Comparison of ENCODE assay signal across 8 mouse cellular contexts in genomic region chrX:13242320-13243096, GRCm38 (mm10). TPM values are rescaled to one million over a fixed set of nuclear protein-coding genes. Genes with fewer than 3 reads are reported as not detected.
DNase-seq lines count a peak whose midpoint lies in the region; ATAC-seq and TF ChIP-seq lines count a peak whose summit lies in the region.

No protein-coding gene starts in this region.

- H3K4me1 ChIP-seq in hindbrain, embryonic 16.5 days (ENCODE audit: control insufficient read depth, insufficient read depth, low read depth, low read length), result no peaks in the 10 kb centered on the region; the same call in 1 of the 2 replicates

- H3K27me3 ChIP-seq in hindbrain, embryonic 16.5 days (replicated peaks; ENCODE audit: control insufficient read depth, insufficient read depth, low read length), result no peaks in the 10 kb centered on the region; the same call in 1 of the 2 replicates

- peak; percentile 96 for ATAC-seq in hindbrain, embryonic 16.5 days

- 20% methylated on average over 24 of the region's 24 CpGs for WGBS in hindbrain, embryonic 16.5 days
- 25% methylated on average over 23 of the region's 24 CpGs for WGBS in macrophage (ENCODE audit: missing documents)

- H3K4me3 ChIP-seq in hindbrain, embryonic 16.5 days (ENCODE audit: low read length), result peak overlapping the region; percentile 40
- H3K4me3 ChIP-seq in left cerebral cortex, adult 2 months, result peak overlapping the region; percentile 46
- H3K4me3 ChIP-seq in macrophage (ENCODE audit: inconsistent target), result peak overlapping the region; percentile 40

- peak overlapping the region; percentile 55 for H3K4me2 ChIP-seq in hindbrain, embryonic 16.5 days (ENCODE audit: low read length)

- H3K9ac ChIP-seq in hindbrain, embryonic 16.5 days (ENCODE audit: low read depth, low read length), result peak overlapping the region; percentile 62

- intact Hi-C loops in left cerebral cortex, adult 2 months (cut with DNase I), result loop anchor here (1.0 to 5.0 kb wide), 3 partner anchors 38 to 218 kb away; partner anchors contain the start of gene Ddx3x

- peak; percentile 88 for DNase-seq in R1 (ENCODE audit: low read depth, low spot score)
- peak; percentile 49 to 74 for DNase-seq in cerebellum, postnatal 4 days (ENCODE audit: low spot score in 2 of 2)
- DNase-seq in gastrocnemius, adult 18-20 months (ENCODE audit: low spot score), result peak; percentile 82
- DNase-seq in left cerebral cortex, adult 2 months (ENCODE audit: extremely low spot score in 1 of 2, low spot score in 2 of 2), result peak; percentile 55 to 75
- peak; percentile 56 to 74 for DNase-seq in right cerebral cortex, adult 2 months (ENCODE audit: low spot score in 2 of 2)
- DNase-seq in urinary bladder, postnatal 10 days (ENCODE audit: low spot score), result peak; percentile 20

- H3K9me3 ChIP-seq in hindbrain, embryonic 16.5 days (ENCODE audit: control insufficient read depth, low read length), result no peaks in the 10 kb centered on the region

- H3K27ac ChIP-seq in hindbrain, embryonic 16.5 days (ENCODE audit: low read depth, low read length), result peak overlapping the region; percentile 95
- peak overlapping the region; percentile 84 for H3K27ac ChIP-seq in left cerebral cortex, adult 2 months
- peak overlapping the region; percentile 83 for H3K27ac ChIP-seq in macrophage

- no peaks in the 10 kb centered on the region for H3K36me3 ChIP-seq in hindbrain, embryonic 16.5 days (ENCODE audit: control insufficient read depth, insufficient read depth, low read length)
- H3K36me3 ChIP-seq in macrophage (ENCODE audit: inconsistent target), result no peaks in the 10 kb centered on the region

- no peaks in the 10 kb centered on the region for H3K79me2 ChIP-seq in macrophage (ENCODE audit: inconsistent target)

- no peak for TF ChIP-seq CTCF in left cerebral cortex, adult 2 months (IDR thresholded peaks at IDR 0.05)

RNA-seq across cellular contexts. Expression of gene Ddx3x, which starts 38.3 kb away (rescaled TPM):
- 100 to 1,000 TPM; 149 to 200 TPM for total RNA-seq in gastrocnemius, adult 18-20 months (2021)
- 90.9 and 93.3 TPM in 2 replicates for polyA plus RNA-seq in hindbrain, embryonic 16.5 days (2015; fragmentation: Nextera tagmentation; extraction: Ambion mirVana)
- 100 to 1,000 TPM; 172 to 190 TPM for total RNA-seq in left cerebral cortex, adult 2 months (2021)
- 100 to 1,000 TPM; 145 to 573 (median 205) TPM for total RNA-seq in macrophage (2018; cell fraction: chromatin; rRNA removed)
- total RNA-seq in macrophage (2018; cell fraction: cytosol; rRNA removed), result 100 to 1,000 TPM; 102 to 274 (median 170) TPM
- 100 to 1,000 TPM; 109 to 327 (median 189) TPM for total RNA-seq in macrophage (2018; cell fraction: nucleus; rRNA removed)
- 152 to 160 TPM (median 158 TPM) in 3 replicates for polyA plus RNA-seq in macrophage (2018)

Comparison
In these comparisons a context has a peak if more than half of its experiments do, and no peak if none do; other contexts are left out.
1. Peak in every context shown above with its lines: DNase-seq, ATAC-seq, H3K4me3 ChIP-seq and H3K27ac ChIP-seq.
2. DNase-seq: peak in every context shown above with its lines; median percentile 88 in R1; 82 in gastrocnemius, adult 18-20 months; 65 in left cerebral cortex, adult 2 months; 65 in right cerebral cortex, adult 2 months; 62 in cerebellum, postnatal 4 days; 20 in urinary bladder, postnatal 10 days.